Comparison of ENCODE assay signal across 27 mouse cellular contexts in the genomic region with DNA sequence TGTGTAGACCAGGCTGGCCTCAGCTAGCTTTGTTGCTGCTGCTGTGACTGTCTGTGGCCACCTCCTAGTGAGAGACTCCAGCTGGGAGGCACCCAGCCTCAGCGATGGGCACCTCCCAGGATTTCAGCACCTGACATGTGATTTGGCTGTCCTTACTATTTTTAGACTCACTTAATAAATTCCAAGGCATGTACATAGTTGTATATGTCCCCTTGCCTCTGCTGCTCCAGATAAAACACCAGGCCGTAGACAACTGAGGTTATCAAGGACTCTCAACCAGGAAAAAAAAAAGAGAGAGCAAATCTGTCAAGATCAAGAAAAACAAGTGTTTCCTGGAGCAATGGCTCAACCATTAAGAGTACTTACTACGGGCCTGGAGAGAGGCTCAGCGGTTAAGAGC. TPM values are rescaled to one million over a fixed set of nuclear protein-coding genes. Genes with fewer than 3 reads are reported as not detected.
A peak's percentile ranks its signal among the peaks of the same experiment; 100 is the strongest.
DNase-seq lines count a peak whose midpoint lies in the region; ATAC-seq and TF ChIP-seq lines count a peak whose summit lies in the region.
"Had no signal": no experiment of that assay in that cellular context is flagged by ENCODE, and none has a peak within 500 bp of the region (broad histone marks: within the 10 kb centered on the region; RNA-seq: fewer than 3 reads in every experiment).

No protein-coding gene starts in this region.

- H3K27ac ChIP-seq in heart, embryonic 12.5 days (ENCODE audit: poor library complexity, severe bottlenecking): peak overlapping the region; percentile 44
- no peak overlapping the region for H3K27ac ChIP-seq in lung, embryonic 16.5 days (ENCODE audit: low read length)
- H3K27ac ChIP-seq in intestine, embryonic 15.5 days: no peak overlapping the region
- no peak overlapping the region for H3K27ac ChIP-seq in stomach, postnatal 0 days (replicated peaks)
- H3K27ac ChIP-seq: forebrain, embryonic 10.5 days; hindbrain, embryonic 13.5 days; left cerebral cortex, adult 2 months; liver, embryonic 13.5 days; midbrain, embryonic 15.5 days; neural tube, embryonic 12.5 days had no signal

- no peak for TF ChIP-seq CTCF in lung, adult 2 months (IDR thresholded peaks at IDR 0.05; ENCODE audit: insufficient read depth, low read length)
- TF ChIP-seq CTCF in stomach, postnatal 0 days (IDR thresholded peaks at IDR 0.05; ENCODE audit: low read depth): no peak

- H3K4me1 ChIP-seq in heart, embryonic 12.5 days (replicated peaks): peaks cover 35% of the 10 kb centered on the region
- no peaks in the 10 kb centered on the region for H3K4me1 ChIP-seq in lung, embryonic 16.5 days (replicated peaks; ENCODE audit: control insufficient read depth, insufficient read depth, low read length)
- H3K4me1 ChIP-seq in lung, adult 2 months (ENCODE audit: control insufficient read depth, insufficient read depth, low read length): peaks cover 3% of the 10 kb centered on the region; the same call in 1 of the 2 replicates
- H3K4me1 ChIP-seq in intestine, embryonic 15.5 days (replicated peaks): no peaks in the 10 kb centered on the region
- no peaks in the 10 kb centered on the region for H3K4me1 ChIP-seq in stomach, postnatal 0 days (replicated peaks; ENCODE audit: control insufficient read depth, insufficient read depth)
- H3K4me1 ChIP-seq: forebrain, embryonic 10.5 days; hindbrain, embryonic 13.5 days; liver, embryonic 13.5 days; midbrain, embryonic 15.5 days; neural tube, embryonic 12.5 days had no signal

- H3K9me3 ChIP-seq in heart, embryonic 12.5 days (replicated peaks): peaks cover 3% of the 10 kb centered on the region; the same call in 1 of the 2 replicates
- H3K9me3 ChIP-seq in lung, embryonic 16.5 days (ENCODE audit: control insufficient read depth, low read length): no peaks in the 10 kb centered on the region
- H3K9me3 ChIP-seq in intestine, embryonic 15.5 days: no peaks in the 10 kb centered on the region
- no peaks in the 10 kb centered on the region for H3K9me3 ChIP-seq in stomach, postnatal 0 days (ENCODE audit: control insufficient read depth, low read length)
- H3K9me3 ChIP-seq: forebrain, embryonic 10.5 days; G1E; hindbrain, embryonic 13.5 days; liver, embryonic 13.5 days; midbrain, embryonic 15.5 days; neural tube, embryonic 12.5 days had no signal

- H3K36me3 ChIP-seq in heart, embryonic 12.5 days: no peaks in the 10 kb centered on the region
- H3K36me3 ChIP-seq in lung, embryonic 16.5 days (ENCODE audit: control insufficient read depth, insufficient read depth, low read length): peaks cover 4% of the 10 kb centered on the region; the same call in 1 of the 2 replicates
- H3K36me3 ChIP-seq in intestine, embryonic 15.5 days: no peaks in the 10 kb centered on the region
- no peaks in the 10 kb centered on the region for H3K36me3 ChIP-seq in stomach, postnatal 0 days (ENCODE audit: control insufficient read depth, insufficient read depth, low read length)
- H3K36me3 ChIP-seq: hindbrain, embryonic 13.5 days; midbrain, embryonic 15.5 days had no signal

- no peak overlapping the region for H3K9ac ChIP-seq in heart, embryonic 12.5 days
- no peak overlapping the region for H3K9ac ChIP-seq in lung, embryonic 16.5 days (ENCODE audit: low read length)
- H3K9ac ChIP-seq in intestine, embryonic 15.5 days: no peak overlapping the region
- no peak overlapping the region for H3K9ac ChIP-seq in stomach, postnatal 0 days (ENCODE audit: low read length)
- H3K9ac ChIP-seq: hindbrain, embryonic 13.5 days; liver, embryonic 13.5 days; midbrain, embryonic 15.5 days; neural tube, embryonic 12.5 days had no signal

- peak; percentile 19; the same call in 1 of the 2 replicates for ATAC-seq in heart, embryonic 12.5 days (ENCODE audit: insufficient number of reproducible peaks, low FRiP score)
- peak; percentile 77 for ATAC-seq in lung, embryonic 16.5 days (ENCODE audit: low read depth)
- peak; percentile 55; the same call in 1 of the 2 replicates for ATAC-seq in intestine, embryonic 15.5 days
- peak; percentile 41; the same call in 1 of the 2 replicates for ATAC-seq in stomach, postnatal 0 days (ENCODE audit: low FRiP score, low TSS enrichment)
- ATAC-seq: activated CD4-positive, CD25-positive, alpha-beta regulatory T cell, adult 4 months; midbrain, embryonic 15.5 days had no signal

- no peak for TF ChIP-seq EP300 in stomach, postnatal 0 days (optimal IDR thresholded peaks at IDR 0.05)

- no peak overlapping the region for H3K4me3 ChIP-seq in heart, embryonic 12.5 days
- H3K4me3 ChIP-seq in lung, embryonic 16.5 days (ENCODE audit: low read length): no peak overlapping the region
- H3K4me3 ChIP-seq in lung, adult 2 months (replicated peaks; ENCODE audit: extremely low read depth, low read depth, low read length): no peak overlapping the region
- no peak overlapping the region for H3K4me3 ChIP-seq in intestine, embryonic 15.5 days (replicated peaks)
- H3K4me3 ChIP-seq in stomach, postnatal 0 days (ENCODE audit: low read depth, low read length): no peak overlapping the region
- H3K4me3 ChIP-seq: forebrain, embryonic 10.5 days; hindbrain, embryonic 13.5 days; left cerebral cortex, adult 2 months; liver, embryonic 13.5 days; midbrain, embryonic 15.5 days; neural tube, embryonic 12.5 days had no signal

- DNase-seq in heart, adult 9 months (ENCODE audit: low spot score in 2 of 2): no peak
- no peak for DNase-seq in lung, adult 2 months
- DNase-seq in stomach, postnatal 0 days (ENCODE audit: low spot score): no peak
- DNase-seq in embryo, embryonic 11 days: no peak
- DNase-seq: adrenal gland, adult 8-10 months; B cell, adult 2 months; cerebellum, adult 11-12 months; cerebellum, postnatal 10 days; kidney, adult 8-10 months; kidney, postnatal 10 days; liver, embryonic 13.5 days; right cerebral cortex, postnatal 14 days; spleen, adult 18-20 months; thymus, postnatal 25 days had no signal

- TF ChIP-seq POLR2A in lung, adult 2 months (IDR thresholded peaks at IDR 0.05; ENCODE audit: borderline replicate concordance, extremely low read depth, low read depth, low read length): no peak

- WGBS in heart, embryonic 12.5 days: 17% methylated on average over 4 of the region's 4 CpGs
- WGBS in lung, embryonic 16.5 days: 38% methylated on average over 4 of the region's 4 CpGs
- WGBS in lung, adult 2 months: 51% methylated on average over 4 of the region's 4 CpGs
- 41% methylated on average over 4 of the region's 4 CpGs for WGBS in intestine, embryonic 15.5 days
- 42% methylated on average over 4 of the region's 4 CpGs for WGBS in stomach, postnatal 0 days

- no peaks in the 10 kb centered on the region for H3K27me3 ChIP-seq in heart, embryonic 12.5 days (replicated peaks)
- H3K27me3 ChIP-seq in lung, embryonic 16.5 days (ENCODE audit: control insufficient read depth, insufficient read depth, low read depth, low read length): no peaks in the 10 kb centered on the region
- H3K27me3 ChIP-seq in intestine, embryonic 15.5 days (replicated peaks): no peaks in the 10 kb centered on the region
- no peaks in the 10 kb centered on the region for H3K27me3 ChIP-seq in stomach, postnatal 0 days (ENCODE audit: control insufficient read depth, insufficient read depth, low read length)
- H3K27me3 ChIP-seq: CH12.LX; hindbrain, embryonic 13.5 days; liver, embryonic 13.5 days; midbrain, embryonic 15.5 days; neural tube, embryonic 12.5 days had no signal

- H3K4me2 ChIP-seq in heart, embryonic 12.5 days: no peak overlapping the region
- H3K4me2 ChIP-seq in lung, embryonic 16.5 days (ENCODE audit: low read depth, low read length): no peak overlapping the region
- no peak overlapping the region for H3K4me2 ChIP-seq in intestine, embryonic 15.5 days (replicated peaks)
- H3K4me2 ChIP-seq in stomach, postnatal 0 days (replicated peaks; ENCODE audit: low read depth): no peak overlapping the region
- H3K4me2 ChIP-seq: hindbrain, embryonic 13.5 days; liver, embryonic 13.5 days; midbrain, embryonic 15.5 days; neural tube, embryonic 12.5 days had no signal

RNA-seq across cellular contexts. Expression of gene Mef2d, which starts 17.0 kb away (rescaled TPM):
- 53.5 and 56.6 TPM in 2 replicates for polyA plus RNA-seq in heart, embryonic 12.5 days (2016; fragmentation: Nextera tagmentation; extraction: Ambion mirVana)
- polyA plus RNA-seq in lung, embryonic 16.5 days (2015; fragmentation: Nextera tagmentation; extraction: Ambion mirVana): 19.9 and 22.9 TPM in 2 replicates
- polyA plus RNA-seq in lung, adult 2 months (2012; rRNA removed): 87.0 and 94.3 TPM in 2 replicates
- polyA plus RNA-seq in intestine, embryonic 15.5 days (2015; fragmentation: Nextera tagmentation; extraction: Ambion mirVana): 19.7 and 20.8 TPM in 2 replicates
- 10.6 and 13.0 TPM in 2 replicates for polyA plus RNA-seq in stomach, postnatal 0 days (2015; fragmentation: Nextera tagmentation; extraction: Ambion mirVana)

RNA-seq across cellular contexts. Expression of gene Iqgap3, which starts 43.4 kb away (rescaled TPM):
- 32.3 and 36.8 TPM in 2 replicates for polyA plus RNA-seq in heart, embryonic 12.5 days (2016; fragmentation: Nextera tagmentation; extraction: Ambion mirVana)
- 23.4 and 26.9 TPM in 2 replicates for polyA plus RNA-seq in lung, embryonic 16.5 days (2015; fragmentation: Nextera tagmentation; extraction: Ambion mirVana)
- 1.8 and 2.5 TPM in 2 replicates for polyA plus RNA-seq in lung, adult 2 months (2012; rRNA removed)
- 16.7 and 17.0 TPM in 2 replicates for polyA plus RNA-seq in intestine, embryonic 15.5 days (2015; fragmentation: Nextera tagmentation; extraction: Ambion mirVana)
- polyA plus RNA-seq in stomach, postnatal 0 days (2015; fragmentation: Nextera tagmentation; extraction: Ambion mirVana): 3.8 and 4.5 TPM in 2 replicates

RNA-seq across cellular contexts. Expression of gene Ttc24, which starts 47.1 kb away (rescaled TPM):
- not detected in 2 replicates for polyA plus RNA-seq in heart, embryonic 12.5 days (2016; fragmentation: Nextera tagmentation; extraction: Ambion mirVana)
- polyA plus RNA-seq in lung, embryonic 16.5 days (2015; fragmentation: Nextera tagmentation; extraction: Ambion mirVana): not detected in 2 replicates
- polyA plus RNA-seq in lung, adult 2 months (2012; rRNA removed): not detected in 2 replicates
- polyA plus RNA-seq in intestine, embryonic 15.5 days (2015; fragmentation: Nextera tagmentation; extraction: Ambion mirVana): not detected in 2 replicates
- not detected in 2 replicates for polyA plus RNA-seq in stomach, postnatal 0 days (2015; fragmentation: Nextera tagmentation; extraction: Ambion mirVana)
- polyA plus RNA-seq: activated CD4-positive, CD25-positive, alpha-beta regulatory T cell, adult 4 months; cortical plate, adult 2 months; forebrain, embryonic 10.5 days; G1E; hindbrain, embryonic 13.5 days; limb, embryonic 14.5 days; liver, embryonic 13.5 days; midbrain, embryonic 15.5 days; neural tube, embryonic 12.5 days had no signal

Comparison
In these comparisons a context has a peak if more than half of its experiments do, and no peak if none do; other contexts are left out.
1. ATAC-seq: peak in every context shown above with its lines; median percentile 77 in lung, embryonic 16.5 days; 55 in intestine, embryonic 15.5 days; 41 in stomach, postnatal 0 days; 19 in heart, embryonic 12.5 days.